Mouse (Mus musculus): Measurements from ENCODE around the gene Rinl.

DNA sequence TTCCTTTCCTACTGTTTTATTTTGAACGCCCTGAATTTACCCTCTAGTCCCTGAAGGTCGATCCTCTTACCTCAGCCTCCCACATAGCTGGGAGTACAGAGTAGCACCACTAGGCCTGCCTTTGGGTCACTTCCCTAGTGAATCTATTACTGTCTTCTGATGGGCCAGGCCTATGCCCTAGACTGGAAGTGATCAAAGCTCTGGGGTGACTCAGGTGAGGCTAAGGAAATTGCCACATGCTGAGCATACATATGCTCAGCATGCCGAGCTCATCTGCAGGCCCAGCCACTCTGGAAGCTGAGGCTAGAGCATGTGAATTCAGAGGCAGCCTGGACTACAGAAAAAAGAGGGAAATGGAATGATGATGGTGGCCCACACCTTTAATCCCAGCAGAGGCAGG is 15.6 kb upstream of the Rinl start:
- TF ChIP-seq CTCF (IDR thresholded peaks at IDR 0.05) (no peak), POLR2A (IDR thresholded peaks at IDR 0.05; ENCODE audit: insufficient read depth, low read depth, low read length) (no peak), EP300 (IDR thresholded peaks at IDR 0.05; ENCODE audit: insufficient read depth, low read depth, low read length) (no peak)

Measured in heart, adult 2 months (tissue).